9 mouse cellular contexts compared by ENCODE assay signal in the genomic region with DNA sequence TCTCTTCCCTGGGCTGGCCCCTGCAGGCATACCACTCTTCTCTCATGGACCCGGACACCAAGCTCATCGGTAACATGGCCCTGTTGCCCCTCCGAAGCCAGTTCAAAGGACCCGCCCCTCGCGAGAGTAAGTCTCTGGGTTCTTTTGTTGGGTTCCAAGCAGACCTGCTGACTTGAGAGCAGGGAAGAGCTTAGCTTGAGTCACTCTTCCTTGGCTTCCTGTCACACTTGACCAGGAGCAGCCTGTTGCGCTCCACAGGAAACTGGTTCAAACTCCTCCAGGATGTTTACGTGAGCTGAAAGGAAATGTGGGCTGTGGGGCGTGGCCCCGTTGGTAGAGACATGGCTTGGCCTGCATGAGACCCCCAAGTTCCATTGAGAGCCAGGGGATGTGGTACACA. TPM values are rescaled to one million over a fixed set of nuclear protein-coding genes. Genes with fewer than 3 reads are reported as not detected.
DNase-seq lines count a peak whose midpoint lies in the region; ATAC-seq and TF ChIP-seq lines count a peak whose summit lies in the region.
"Had no signal": no experiment of that assay in that cellular context is flagged by ENCODE, and none has a peak within 500 bp of the region (broad histone marks: within the 10 kb centered on the region; RNA-seq: fewer than 3 reads in every experiment).

No protein-coding gene starts in this region.

- DNase-seq in liver, adult 2 months (ENCODE audit: extremely low read depth, low read depth, low spot score): peak; percentile 24
- no peak for DNase-seq in liver
- DNase-seq in kidney, adult 18-20 months: peak; percentile 55
- DNase-seq in lung, postnatal 36 days: peak; percentile 88
- DNase-seq in B cell, adult 2 months: no peak
- no peak for DNase-seq in layer of hippocampus, postnatal 36 days

- 72% methylated on average over 10 of the region's 10 CpGs for WGBS in liver, adult 2 months
- 89% methylated on average over 10 of the region's 10 CpGs for WGBS in embryonic facial prominence, embryonic 15.5 days
- WGBS in forebrain, embryonic 16.5 days: 92% methylated on average over 10 of the region's 10 CpGs

- no peak overlapping the region for H3K4me2 ChIP-seq in embryonic facial prominence, embryonic 15.5 days (replicated peaks)
- no peak overlapping the region for H3K4me2 ChIP-seq in forebrain, embryonic 16.5 days (ENCODE audit: low read length)
- H3K4me2 ChIP-seq: neural tube, embryonic 12.5 days had no signal

- peaks cover 13% of the 10 kb centered on the region for H3K4me1 ChIP-seq in liver, adult 2 months (ENCODE audit: control insufficient read depth, insufficient read depth, low read length)
- H3K4me1 ChIP-seq in embryonic facial prominence, embryonic 15.5 days: peaks cover 11% of the 10 kb centered on the region
- H3K4me1 ChIP-seq in forebrain, embryonic 16.5 days (replicated peaks; ENCODE audit: control insufficient read depth, insufficient read depth, low read length): peaks cover 10% of the 10 kb centered on the region

- peaks cover 11% of the 10 kb centered on the region; the same call in 1 of the 2 replicates for H3K79me2 ChIP-seq in liver, adult 2 months (ENCODE audit: control insufficient read depth, insufficient read depth, low read length)

- no peak for TF ChIP-seq CTCF in liver, adult 2 months (IDR thresholded peaks at IDR 0.05; ENCODE audit: low read depth, low read length)

- H3K9ac ChIP-seq in liver, adult 2 months (ENCODE audit: low read depth, low read length): peak overlapping the region; percentile 38; the same call in 1 of the 2 replicates
- H3K9ac ChIP-seq in embryonic facial prominence, embryonic 15.5 days: no peak overlapping the region
- no peak overlapping the region for H3K9ac ChIP-seq in forebrain, embryonic 16.5 days (replicated peaks; ENCODE audit: low read depth, low read length)
- H3K9ac ChIP-seq: neural tube, embryonic 12.5 days had no signal

- 0 out of 2 replicates have a peak, but pooled peaks have one; percentile 16 for ATAC-seq in embryonic facial prominence, embryonic 15.5 days (ENCODE audit: insufficient number of reproducible peaks, low FRiP score, low TSS enrichment, low read depth)
- ATAC-seq in forebrain, embryonic 16.5 days: no peak

- peaks cover 1% of the 10 kb centered on the region; the same call in 1 of the 2 replicates for H3K36me3 ChIP-seq in liver, adult 2 months (ENCODE audit: control insufficient read depth, insufficient read depth, low read length)
- peaks cover 38% of the 10 kb centered on the region for H3K36me3 ChIP-seq in embryonic facial prominence, embryonic 15.5 days
- peaks cover 11% of the 10 kb centered on the region for H3K36me3 ChIP-seq in forebrain, embryonic 16.5 days (ENCODE audit: control insufficient read depth, insufficient read depth)

- H3K9me3 ChIP-seq in embryonic facial prominence, embryonic 15.5 days (replicated peaks): no peaks in the 10 kb centered on the region
- no peaks in the 10 kb centered on the region for H3K9me3 ChIP-seq in forebrain, embryonic 16.5 days (ENCODE audit: control insufficient read depth, low read length)
- H3K9me3 ChIP-seq: neural tube, embryonic 12.5 days had no signal

- H3K4me3 ChIP-seq in liver, adult 2 months (ENCODE audit: insufficient read depth, low read depth, low read length): peak overlapping the region; percentile 14
- no peak overlapping the region for H3K4me3 ChIP-seq in embryonic facial prominence, embryonic 15.5 days (replicated peaks)
- no peak overlapping the region for H3K4me3 ChIP-seq in forebrain, embryonic 16.5 days (replicated peaks; ENCODE audit: low read length)
- H3K4me3 ChIP-seq: neural tube, embryonic 12.5 days had no signal

- TF ChIP-seq POLR2A in liver, adult 2 months (IDR thresholded peaks at IDR 0.05; ENCODE audit: extremely low read depth, insufficient read depth, low read length): no peak

- no peaks in the 10 kb centered on the region for H3K27me3 ChIP-seq in liver, adult 2 months (ENCODE audit: control insufficient read depth, insufficient read depth, low read length)
- no peaks in the 10 kb centered on the region for H3K27me3 ChIP-seq in embryonic facial prominence, embryonic 15.5 days
- no peaks in the 10 kb centered on the region for H3K27me3 ChIP-seq in forebrain, embryonic 16.5 days (replicated peaks; ENCODE audit: control insufficient read depth, insufficient read depth, low read length)
- H3K27me3 ChIP-seq: neural tube, embryonic 12.5 days had no signal

- peak overlapping the region; percentile 67 for H3K27ac ChIP-seq in liver, adult 2 months (replicated peaks; ENCODE audit: insufficient read depth, low read depth, low read length)
- H3K27ac ChIP-seq in embryonic facial prominence, embryonic 15.5 days (replicated peaks): no peak overlapping the region
- no peak overlapping the region for H3K27ac ChIP-seq in forebrain, embryonic 16.5 days (ENCODE audit: low read length)
- H3K27ac ChIP-seq: neural tube, embryonic 12.5 days had no signal

RNA-seq across cellular contexts. Expression of a gene that starts 5.1 kb away (rescaled TPM):
- total RNA-seq in liver, adult 2 months (2014; rRNA removed): 93.6 and 119 TPM in 2 replicates
- polyA plus RNA-seq in liver, adult 2 months (2012; rRNA removed): 93.9 and 121 TPM in 2 replicates
- 129 and 139 TPM in 2 replicates for polyA plus RNA-seq in embryonic facial prominence, embryonic 15.5 days (2015; fragmentation: Nextera tagmentation; extraction: Ambion mirVana)
- polyA plus RNA-seq in forebrain, embryonic 16.5 days (2015; fragmentation: Nextera tagmentation; extraction: Ambion mirVana): 161 and 219 TPM in 2 replicates
- 100 to 1,000 TPM; 260 to 262 TPM for total RNA-seq in layer of hippocampus, postnatal 36 days (2021)

RNA-seq across cellular contexts. Expression of a gene that starts 24.6 kb away (rescaled TPM):
- total RNA-seq in liver, adult 2 months (2014; rRNA removed): 3.4 and 4.2 TPM in 2 replicates
- 2.8 and 3.4 TPM in 2 replicates for polyA plus RNA-seq in liver, adult 2 months (2012; rRNA removed)
- polyA plus RNA-seq in embryonic facial prominence, embryonic 15.5 days (2015; fragmentation: Nextera tagmentation; extraction: Ambion mirVana): 79.9 and 92.3 TPM in 2 replicates
- polyA plus RNA-seq in forebrain, embryonic 16.5 days (2015; fragmentation: Nextera tagmentation; extraction: Ambion mirVana): 122 and 124 TPM in 2 replicates
- total RNA-seq in layer of hippocampus, postnatal 36 days (2021): 10 to 100 TPM; 76.0 to 81.9 TPM

RNA-seq across cellular contexts. Expression of a gene that starts 24.7 kb away (rescaled TPM):
- total RNA-seq in liver, adult 2 months (2014; rRNA removed): 12.1 and 12.6 TPM in 2 replicates
- 12.9 and 14.4 TPM in 2 replicates for polyA plus RNA-seq in liver, adult 2 months (2012; rRNA removed)
- polyA plus RNA-seq in embryonic facial prominence, embryonic 15.5 days (2015; fragmentation: Nextera tagmentation; extraction: Ambion mirVana): 42.4 and 42.6 TPM in 2 replicates
- 52.2 and 52.5 TPM in 2 replicates for polyA plus RNA-seq in forebrain, embryonic 16.5 days (2015; fragmentation: Nextera tagmentation; extraction: Ambion mirVana)
- 10 to 100 TPM; 28.6 to 30.5 TPM for total RNA-seq in layer of hippocampus, postnatal 36 days (2021)

RNA-seq across cellular contexts. Expression of a gene that starts 25.1 kb away (rescaled TPM):
- 14.1 and 18.4 TPM in 2 replicates for total RNA-seq in liver, adult 2 months (2014; rRNA removed)
- polyA plus RNA-seq in liver, adult 2 months (2012; rRNA removed): 23.5 and 24.6 TPM in 2 replicates
- polyA plus RNA-seq in embryonic facial prominence, embryonic 15.5 days (2015; fragmentation: Nextera tagmentation; extraction: Ambion mirVana): 61.3 and 64.5 TPM in 2 replicates
- polyA plus RNA-seq in forebrain, embryonic 16.5 days (2015; fragmentation: Nextera tagmentation; extraction: Ambion mirVana): 50.0 and 57.0 TPM in 2 replicates
- total RNA-seq in layer of hippocampus, postnatal 36 days (2021): 10 to 100 TPM; 29.7 to 31.4 TPM

RNA-seq across cellular contexts. Expression of a gene that starts 42.6 kb away (rescaled TPM):
- total RNA-seq in liver, adult 2 months (2014; rRNA removed): 52.8 and 58.8 TPM in 2 replicates
- 24.9 and 27.9 TPM in 2 replicates for polyA plus RNA-seq in liver, adult 2 months (2012; rRNA removed)
- polyA plus RNA-seq in embryonic facial prominence, embryonic 15.5 days (2015; fragmentation: Nextera tagmentation; extraction: Ambion mirVana): 178 and 184 TPM in 2 replicates
- 264 and 288 TPM in 2 replicates for polyA plus RNA-seq in forebrain, embryonic 16.5 days (2015; fragmentation: Nextera tagmentation; extraction: Ambion mirVana)
- 100 to 1,000 TPM; 173 to 175 TPM for total RNA-seq in layer of hippocampus, postnatal 36 days (2021)

Comparison
In these comparisons a context has a peak if more than half of its experiments do, and no peak if none do; other contexts are left out.
1. DNase-seq: peak in liver, adult 2 months (single experiment), kidney, adult 18-20 months (single experiment) and lung, postnatal 36 days (single experiment); none in liver (single experiment), B cell, adult 2 months (0 of 2) and layer of hippocampus, postnatal 36 days (0 of 2).
2. RNA of a gene that starts 24.6 kb away (polyA plus RNA-seq): 122 to 124 TPM in forebrain, embryonic 16.5 days and 79.9 to 92.3 TPM in embryonic facial prominence, embryonic 15.5 days; 2.8 to 3.4 TPM in liver, adult 2 months; every median in the first group is over 10 times any median in the second.